Comparison of ENCODE assay signal across 8 mouse cellular contexts in genomic region chrX:104669850-104670756, GRCm38 (mm10). TPM values are rescaled to one million over a fixed set of nuclear protein-coding genes. Genes with fewer than 3 reads are reported as not detected.
DNase-seq lines count a peak whose midpoint lies in the region; ATAC-seq and TF ChIP-seq lines count a peak whose summit lies in the region.

No protein-coding gene starts in this region.

- no peak for TF ChIP-seq POLR2A in bone marrow, adult 2 months (IDR thresholded peaks at IDR 0.05; ENCODE audit: borderline replicate concordance, control insufficient read depth, low read depth, low read length)

- H3K4me3 ChIP-seq in heart, embryonic 11.5 days (ENCODE audit: low read depth, low read length): peak overlapping the region; percentile 53
- peak overlapping the region; percentile 80 for H3K4me3 ChIP-seq in bone marrow, adult 2 months (replicated peaks; ENCODE audit: control insufficient read depth, low read depth, low read length)
- peak overlapping the region; percentile 56 for H3K4me3 ChIP-seq in forebrain, embryonic 16.5 days (replicated peaks; ENCODE audit: low read length)
- H3K4me3 ChIP-seq in liver, embryonic 15.5 days (replicated peaks): peak overlapping the region; percentile 59
- peak overlapping the region; percentile 44 for H3K4me3 ChIP-seq in stomach, embryonic 14.5 days (ENCODE audit: low read depth, low read length)

- intact Hi-C loops in heart, postnatal 14 days (cut with DNase I): no loop called here

- no peaks in the 10 kb centered on the region for H3K9me3 ChIP-seq in heart, embryonic 11.5 days (replicated peaks; ENCODE audit: control insufficient read depth, low read length)
- H3K9me3 ChIP-seq in forebrain, embryonic 16.5 days (ENCODE audit: control insufficient read depth, low read length): no peaks in the 10 kb centered on the region
- no peaks in the 10 kb centered on the region for H3K9me3 ChIP-seq in liver, embryonic 15.5 days (replicated peaks)
- no peaks in the 10 kb centered on the region for H3K9me3 ChIP-seq in stomach, embryonic 14.5 days (ENCODE audit: control insufficient read depth, low read depth, low read length)

- WGBS in heart, embryonic 11.5 days (ENCODE audit: insufficient replicate concordance): 19% methylated on average over 19 of the region's 19 CpGs
- 20% methylated on average over 19 of the region's 19 CpGs for WGBS in bone marrow, adult 2 months
- 22% methylated on average over 19 of the region's 19 CpGs for WGBS in forebrain, embryonic 16.5 days
- 18% methylated on average over 19 of the region's 19 CpGs for WGBS in liver, embryonic 15.5 days (ENCODE audit: insufficient replicate concordance)
- 33% methylated on average over 18 of the region's 19 CpGs for WGBS in stomach, embryonic 14.5 days

- ATAC-seq in heart, embryonic 11.5 days (replicated peaks; ENCODE audit: insufficient number of reproducible peaks, low FRiP score, low TSS enrichment): no peak
- ATAC-seq in forebrain, embryonic 16.5 days: peak; percentile 49; the same call in 1 of the 2 replicates
- ATAC-seq in liver, embryonic 15.5 days (ENCODE audit: insufficient read depth): peak; percentile 60
- ATAC-seq in stomach, embryonic 14.5 days (ENCODE audit: insufficient number of reproducible peaks, insufficient read depth, low FRiP score, low read depth): peak; percentile 25; the same call in 1 of the 2 replicates

- no peaks in the 10 kb centered on the region for H3K4me1 ChIP-seq in heart, embryonic 11.5 days (ENCODE audit: control insufficient read depth, insufficient read depth, low read length)
- no peaks in the 10 kb centered on the region for H3K4me1 ChIP-seq in bone marrow, adult 2 months (ENCODE audit: control insufficient read depth, insufficient read depth, low read length)
- H3K4me1 ChIP-seq in forebrain, embryonic 16.5 days (replicated peaks; ENCODE audit: control insufficient read depth, insufficient read depth, low read length): 0 out of 2 replicates have a peak, but pooled peaks cover 2% of the 10 kb centered on the region
- H3K4me1 ChIP-seq in liver, embryonic 15.5 days (replicated peaks): peaks cover 4% of the 10 kb centered on the region; the same call in 1 of the 2 replicates
- H3K4me1 ChIP-seq in stomach, embryonic 14.5 days (ENCODE audit: control insufficient read depth, insufficient read depth, low read length): no peaks in the 10 kb centered on the region

- H3K27me3 ChIP-seq in heart, embryonic 11.5 days (ENCODE audit: control insufficient read depth, insufficient read depth, low read length): no peaks in the 10 kb centered on the region
- no peaks in the 10 kb centered on the region; the same call in 1 of the 2 replicates for H3K27me3 ChIP-seq in forebrain, embryonic 16.5 days (replicated peaks; ENCODE audit: control insufficient read depth, insufficient read depth, low read length)
- 0 out of 2 replicates have a peak, but pooled peaks cover 6% of the 10 kb centered on the region for H3K27me3 ChIP-seq in liver, embryonic 15.5 days
- H3K27me3 ChIP-seq in stomach, embryonic 14.5 days (ENCODE audit: control insufficient read depth, insufficient read depth, low read length): no peaks in the 10 kb centered on the region

- H3K9ac ChIP-seq in heart, embryonic 11.5 days (ENCODE audit: low read depth, low read length): peak overlapping the region; percentile 70
- peak overlapping the region; percentile 60 for H3K9ac ChIP-seq in forebrain, embryonic 16.5 days (replicated peaks; ENCODE audit: low read depth, low read length)
- H3K9ac ChIP-seq in liver, embryonic 15.5 days: peak overlapping the region; percentile 52
- peak overlapping the region; percentile 40 for H3K9ac ChIP-seq in stomach, embryonic 14.5 days (replicated peaks; ENCODE audit: low read depth, low read length)

- H3K4me2 ChIP-seq in heart, embryonic 11.5 days: peak overlapping the region; percentile 66
- peak overlapping the region; percentile 61 for H3K4me2 ChIP-seq in forebrain, embryonic 16.5 days (ENCODE audit: low read length)
- H3K4me2 ChIP-seq in liver, embryonic 15.5 days: peak overlapping the region; percentile 76
- peak overlapping the region; percentile 53 for H3K4me2 ChIP-seq in stomach, embryonic 14.5 days (replicated peaks; ENCODE audit: low read depth, low read length)

- TF ChIP-seq CTCF in bone marrow, adult 2 months (IDR thresholded peaks at IDR 0.05; ENCODE audit: control insufficient read depth, insufficient read depth, low read length): no peak

- no peak overlapping the region; the same call in 1 of the 2 replicates for H3K27ac ChIP-seq in heart, embryonic 11.5 days (ENCODE audit: low read depth, low read length)
- H3K27ac ChIP-seq in bone marrow, adult 2 months (ENCODE audit: control insufficient read depth, insufficient read depth, low read depth, low read length, poor library complexity): peak overlapping the region; percentile 15; the same call in 1 of the 2 replicates
- peak overlapping the region; percentile 45 for H3K27ac ChIP-seq in forebrain, embryonic 16.5 days (ENCODE audit: low read length)
- H3K27ac ChIP-seq in liver, embryonic 15.5 days (replicated peaks): no peak overlapping the region
- H3K27ac ChIP-seq in stomach, embryonic 14.5 days (ENCODE audit: low read length): peak overlapping the region; percentile 66

- no peaks in the 10 kb centered on the region for H3K36me3 ChIP-seq in heart, embryonic 11.5 days (ENCODE audit: control insufficient read depth, insufficient read depth, low read length)
- H3K36me3 ChIP-seq in forebrain, embryonic 16.5 days (ENCODE audit: control insufficient read depth, insufficient read depth): no peaks in the 10 kb centered on the region
- H3K36me3 ChIP-seq in liver, embryonic 15.5 days (replicated peaks): no peaks in the 10 kb centered on the region
- no peaks in the 10 kb centered on the region for H3K36me3 ChIP-seq in stomach, embryonic 14.5 days (ENCODE audit: control insufficient read depth, insufficient read depth, low read length)

- no peak for DNase-seq in heart, postnatal 14 days
- DNase-seq in layer of hippocampus, adult 8-10 months (ENCODE audit: low spot score in 2 of 2): no peak
- DNase-seq in gastrocnemius, adult 8-10 months (ENCODE audit: low spot score in 2 of 2): no peak

RNA-seq across cellular contexts. Expression of gene Zdhhc15, which starts 0.8 kb away (rescaled TPM):
- polyA plus RNA-seq in heart, embryonic 11.5 days (2014; fragmentation: Nextera tagmentation; extraction: Ambion mirVana): 9.2 and 11.4 TPM in 2 replicates
- total RNA-seq in heart, postnatal 14 days (2021): 1 to 10 TPM; 1.7 TPM
- 1.00 and 1.3 TPM in 2 replicates for polyA plus RNA-seq in bone marrow, adult 2 months (2011; ENCODE audit: insufficient read depth, insufficient read length, low replicate concordance, missing spikeins)
- polyA plus RNA-seq in forebrain, embryonic 16.5 days (2015; fragmentation: Nextera tagmentation; extraction: Ambion mirVana): 3.9 and 4.1 TPM in 2 replicates
- 1.2 and 1.5 TPM in 2 replicates for polyA plus RNA-seq in liver, embryonic 15.5 days (2015; fragmentation: Nextera tagmentation; extraction: Ambion mirVana)
- polyA plus RNA-seq in stomach, embryonic 14.5 days (2014; fragmentation: Nextera tagmentation; extraction: Ambion mirVana): 12.2 and 13.4 TPM in 2 replicates
- 1 to 10 TPM; 5.9 to 8.1 (median 6.2) TPM for total RNA-seq in layer of hippocampus, adult 8-10 months (2022)
- under 1 TPM in 3 of 4 experiments, not detected in 1; 0.05 to 0.20 (median 0.08) TPM for total RNA-seq in gastrocnemius, adult 8-10 months (2022)

Comparison
In these comparisons a context has a peak if more than half of its experiments do, and no peak if none do; other contexts are left out.
1. H3K27ac ChIP-seq: peak in bone marrow, adult 2 months (single experiment), forebrain, embryonic 16.5 days (single experiment) and stomach, embryonic 14.5 days (single experiment); none in heart, embryonic 11.5 days (single experiment) and liver, embryonic 15.5 days (single experiment).
2. Peak in every context shown above with its lines, with median percentiles within 50 percentile points of each other: H3K4me2 ChIP-seq, H3K4me3 ChIP-seq and H3K9ac ChIP-seq.